Mouse (Mus musculus) limb, embryonic 14.5 days (tissue): ENCODE measurements around the gene Gm21887. TPM values are rescaled to one million over a fixed set of nuclear protein-coding genes. Genes with fewer than 3 reads are reported as not detected.
"Not testable (repeated sequence)": the region's sequence is repeated elsewhere in the genome, so short reads cannot be mapped to it uniquely, and the experiment has no call there.

Source experiments
- ATAC-seq: fragments of 200-750 bp; cut with Nextera tagmentation; 2 replicates; pipeline ENCODE4 v1.8.0; 2017; ENCODE audit warnings: low read depth, moderate number of reproducible peaks, moderate TSS enrichment; ENCODE audit not compliant: low FRiP score
- DNase-seq: peaks from one replicate; pipeline ENCODE4 v3.0.0-alpha.2; 2015; ENCODE audit warnings: low spot score
- H3K27ac ChIP-seq: fragments of 300-500 bp; sonication (generic); replicated peaks from 2 replicates; pipeline ENCODE4 v1.5.1; 2014; ENCODE audit warnings: low read depth, mild to moderate bottlenecking, low read length, moderate library complexity, mixed read lengths
- H3K27me3 ChIP-seq: fragments of 300-500 bp; sonication (generic); 2 replicates; pipeline ENCODE4 v1.6.1; 2014; ENCODE audit warnings: low read length, mixed read lengths; ENCODE audit not compliant: control insufficient read depth, insufficient read depth
- H3K36me3 ChIP-seq: fragments of 300-500 bp; sonication (generic); 2 replicates; pipeline ENCODE4 v1.6.1; 2014; ENCODE audit warnings: mild to moderate bottlenecking, low read length, moderate library complexity, mixed read lengths; ENCODE audit not compliant: control insufficient read depth, insufficient read depth
- H3K4me1 ChIP-seq: fragments of 300-500 bp; sonication (generic); 2 replicates; pipeline ENCODE4 v1.6.1; 2014; ENCODE audit warnings: antibody characterized with exemption, low read length, mixed read lengths; ENCODE audit not compliant: control insufficient read depth, insufficient read depth
- H3K4me2 ChIP-seq: fragments of 300-500 bp; sonication (generic); replicated peaks from 2 replicates; pipeline ENCODE4 v1.6.1; 2014; ENCODE audit warnings: low read depth, mild to moderate bottlenecking, low read length, moderate library complexity; ENCODE audit not compliant: severe bottlenecking
- H3K4me3 ChIP-seq: fragments of 300-500 bp; sonication (generic); replicated peaks from 2 replicates; pipeline ENCODE4 v1.5.1; 2014; ENCODE audit warnings: low read length
- H3K9ac ChIP-seq: fragments of 300-500 bp; sonication (generic); 2 replicates; pipeline ENCODE4 v1.6.1; 2014; ENCODE audit warnings: mild to moderate bottlenecking, low read depth, low read length, moderate library complexity; ENCODE audit not compliant: severe bottlenecking
- H3K9me3 ChIP-seq: fragments of 300-500 bp; sonication (generic); 2 replicates; pipeline ENCODE4 v1.6.1; 2016; ENCODE audit warnings: low read length; ENCODE audit not compliant: control insufficient read depth
- WGBS: fragments of 180-500 bp; shearing (Covaris S2); extraction: QIAGEN DNeasy Blood & Tissue Kit; methylation state at CpG from one replicate; pipeline ENCODE4 v1.1.7; 2014; 5-methylcytosine and 5-hydroxymethylcytosine counted together
- polyA plus RNA-seq, 2 experiments: library from polyadenylated mRNA; depleted of rRNA in 1 of 2; stranded (reverse) in 1 of 2; unstranded in 1 of 2; fragments of >200 nt; fragmentation: Nextera tagmentation in 1 of 2; extraction: Ambion mirVana in 1 of 2; gene quantifications; 2 replicates each; pipeline versions ENCODE4 v1.2.1 to v1.2.3; 2012 to 2014

Gene Gm21887
- polyA plus RNA-seq, 2 experiments = 187 to 580 TPM

DNA sequence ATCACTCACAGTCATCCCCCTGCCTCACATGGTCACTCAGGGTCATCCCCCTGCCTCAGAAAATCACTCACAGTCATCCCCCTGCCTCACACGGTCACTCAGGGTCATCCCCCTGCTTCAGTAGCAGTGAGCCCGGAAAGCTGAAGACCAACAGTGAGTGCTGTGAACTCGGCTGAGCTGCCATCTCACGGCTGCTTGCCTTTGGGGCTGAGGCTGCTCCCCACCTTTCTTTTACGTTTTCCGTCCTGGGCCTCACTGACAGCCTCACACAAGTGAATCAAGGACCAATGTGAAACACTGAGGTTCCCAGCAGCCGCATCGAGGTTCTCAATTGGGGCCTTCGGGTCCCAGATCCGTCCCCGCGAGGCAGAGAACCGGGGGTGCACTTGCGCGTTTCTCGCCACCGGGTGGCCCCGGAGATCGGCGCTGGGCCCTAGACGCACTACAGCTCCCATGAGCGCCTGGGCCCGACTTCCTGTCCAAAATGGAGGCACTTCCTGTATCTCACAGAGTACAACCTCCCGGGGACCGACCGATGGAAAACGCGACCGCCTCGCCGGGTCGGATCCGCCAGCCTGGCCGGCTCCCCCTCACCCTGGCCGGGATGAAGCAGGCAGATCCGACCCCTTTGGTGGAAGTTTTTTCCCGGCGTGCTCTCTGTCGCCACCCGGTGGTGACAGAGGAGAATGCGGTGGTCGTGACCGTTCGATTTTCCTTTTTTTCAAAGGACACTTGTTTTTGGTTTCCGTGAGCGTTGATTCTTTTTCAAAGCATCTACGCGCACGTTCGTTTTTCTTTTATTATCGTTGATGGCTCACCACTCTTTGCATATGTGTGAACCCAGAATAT lies 22.7 kb upstream of the Gm21887 start:
- 46% methylated on average over 50 of the region's 51 CpGs for WGBS
- Histone ChIP-seq H3K4me3 (peak overlapping the region; percentile 21), H3K9me3 (peaks cover 57% of the 10 kb centered on the region), H3K9ac (peak overlapping the region; percentile 35), H3K36me3 (peaks cover 73% of the 10 kb centered on the region), H3K4me2 (peak overlapping the region; percentile 37)
- not testable (repeated sequence) for H3K27ac ChIP-seq, H3K4me1 ChIP-seq, H3K27me3 ChIP-seq
- peak; percentile 23 for DNase-seq
- peak; percentile 89 for ATAC-seq

- not testable (repeated sequence) for H3K9ac ChIP-seq, H3K4me3 ChIP-seq, H3K27ac ChIP-seq, H3K4me2 ChIP-seq, H3K4me1 ChIP-seq, H3K27me3 ChIP-seq, DNase-seq, ATAC-seq
- Histone ChIP-seq H3K9me3 (peaks cover 59% of the 10 kb centered on the region), H3K36me3 (peaks cover 69% of the 10 kb centered on the region)
- WGBS = 84% methylated on average over 28 of the region's 28 CpGs
Observed at GRCm38 (mm10) chrX:169987368-169987837, 22.1 kb upstream of the Gm21887 start.

- not testable (repeated sequence) for H3K4me1 ChIP-seq, H3K27ac ChIP-seq, ATAC-seq, H3K4me3 ChIP-seq, H3K9ac ChIP-seq, DNase-seq, H3K4me2 ChIP-seq, H3K27me3 ChIP-seq
- peaks cover 63% of the 10 kb centered on the region for H3K36me3 ChIP-seq
- WGBS = 87% methylated on average over 56 of the region's 56 CpGs
- H3K9me3 ChIP-seq = peaks cover 70% of the 10 kb centered on the region
Observed at GRCm38 (mm10) chrX:169988571-169989218, 20.8 kb upstream of the Gm21887 start.

DNA sequence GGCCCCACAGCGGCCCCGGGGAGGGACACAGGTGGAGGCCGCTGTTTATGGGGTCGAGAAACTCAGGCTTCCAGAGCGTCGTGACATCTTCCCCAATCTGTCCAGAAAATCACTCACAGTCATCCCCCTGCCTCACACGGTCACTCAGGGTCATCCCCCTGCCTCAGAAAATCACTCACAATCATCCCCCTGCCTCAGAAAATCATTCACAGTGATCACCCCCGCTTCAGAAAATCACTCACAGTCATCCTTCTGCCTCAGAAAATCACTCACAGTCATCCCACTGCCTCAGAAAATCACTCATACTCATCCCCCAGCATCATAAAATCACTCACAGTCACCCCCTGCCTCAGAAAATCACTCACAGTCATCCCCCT lies 20.3 kb upstream of the Gm21887 start:
- not testable (repeated sequence) for ATAC-seq, H3K4me2 ChIP-seq, H3K9ac ChIP-seq, H3K4me3 ChIP-seq, H3K4me1 ChIP-seq, H3K27ac ChIP-seq, H3K27me3 ChIP-seq
- Histone ChIP-seq H3K9me3 (peaks cover 69% of the 10 kb centered on the region), H3K36me3 (peaks cover 58% of the 10 kb centered on the region)
- DNase-seq = peak; percentile 34
- WGBS = 84% methylated on average over 8 of the region's 8 CpGs

- not testable (repeated sequence) for ATAC-seq, H3K9ac ChIP-seq, H3K4me1 ChIP-seq, H3K27ac ChIP-seq
- peak overlapping the region; percentile 1; the same call in 1 of the 2 replicates for H3K4me3 ChIP-seq
- 64% methylated on average over 56 of the region's 56 CpGs for WGBS
- H3K9me3 ChIP-seq = peaks cover 69% of the 10 kb centered on the region
- peaks cover 50% of the 10 kb centered on the region for H3K36me3 ChIP-seq
- H3K4me2 ChIP-seq = peak overlapping the region; percentile 3; the same call in 1 of the 2 replicates
- peak; percentile 3 for DNase-seq
- H3K27me3 ChIP-seq = peaks cover 12% of the 10 kb centered on the region; the same call in 1 of the 2 replicates
Observed at GRCm38 (mm10) chrX:169989691-169990631, 19.5 kb upstream of the Gm21887 start.

DNA sequence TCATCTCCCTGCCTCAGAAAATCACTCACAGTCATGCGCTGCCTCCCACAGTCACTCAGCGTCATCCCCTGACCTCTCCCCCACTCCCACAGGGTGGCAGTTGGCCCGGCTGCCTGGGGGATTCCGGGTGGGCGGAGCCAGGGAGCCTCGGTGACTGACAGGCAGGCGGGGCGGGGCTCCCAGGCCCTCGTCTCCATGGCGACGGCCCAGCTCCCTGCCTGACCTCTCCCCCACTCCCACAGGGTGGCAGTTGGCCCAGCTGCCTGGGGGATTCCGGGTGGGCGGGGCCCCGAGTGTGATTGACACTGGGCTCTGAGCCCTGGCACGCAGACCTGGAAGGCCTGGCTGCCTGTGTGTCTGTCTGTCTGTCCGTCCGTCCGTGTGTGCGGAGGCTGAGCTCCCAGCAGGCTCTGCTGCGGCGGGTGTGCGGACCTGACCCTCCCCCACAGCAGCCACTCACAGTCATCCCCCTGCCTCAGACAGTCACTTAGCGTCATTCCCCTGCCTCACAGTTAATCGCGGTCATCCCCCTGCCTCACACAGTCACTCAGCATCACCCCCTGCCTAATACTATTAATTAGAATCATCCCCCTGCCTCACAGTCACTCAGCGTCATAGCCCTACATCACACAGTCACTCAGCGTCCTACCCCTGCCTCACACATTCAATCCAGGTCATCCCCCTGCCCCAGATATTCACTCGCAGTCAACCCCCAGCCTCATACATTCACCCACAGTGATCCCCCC lies 18.2 kb upstream of the Gm21887 start:
- H3K9ac ChIP-seq, H3K4me1 ChIP-seq, H3K27ac ChIP-seq, H3K4me3 ChIP-seq: not testable (repeated sequence)
- WGBS = 44% methylated on average over 25 of the region's 28 CpGs
- Histone ChIP-seq H3K36me3 (peaks cover 41% of the 10 kb centered on the region), H3K9me3 (peaks cover 72% of the 10 kb centered on the region), H3K27me3 (peaks cover 18% of the 10 kb centered on the region), H3K4me2 (peak overlapping the region; percentile 28)
- DNase-seq (peak; percentile 11), ATAC-seq (peak; percentile 56)
